Mouse (Mus musculus): ENCODE measurements around the gene Lipo2.
"Not testable (repeated sequence)": the region's sequence is repeated elsewhere in the genome, so short reads cannot be mapped to it uniquely, and the experiment has no call there.

Lipo2 gene

DNA sequence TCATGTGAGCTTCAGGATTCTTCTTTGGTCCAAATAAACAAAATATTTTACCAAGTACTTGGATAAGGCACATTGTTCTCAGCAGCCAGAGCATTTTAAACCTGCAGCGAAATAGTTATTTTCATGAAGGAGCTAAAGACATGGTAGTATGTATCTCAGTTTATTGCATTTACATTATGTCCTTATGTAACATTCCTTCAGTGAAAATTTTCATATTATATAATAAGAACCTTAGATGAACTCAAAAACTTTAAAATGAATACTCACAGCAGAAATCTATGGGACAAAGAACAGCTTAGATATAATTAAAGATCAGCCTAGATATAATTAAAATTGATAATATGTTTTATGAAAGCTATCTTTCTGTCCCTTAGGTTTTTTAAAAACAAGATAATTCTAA, at the start of gene Lipo2:
Gene Lipo2, minus strand, starts transcription at position 101 of the 400 bp plus-strand sequence.
- not testable (repeated sequence) for DNase-seq

DNA sequence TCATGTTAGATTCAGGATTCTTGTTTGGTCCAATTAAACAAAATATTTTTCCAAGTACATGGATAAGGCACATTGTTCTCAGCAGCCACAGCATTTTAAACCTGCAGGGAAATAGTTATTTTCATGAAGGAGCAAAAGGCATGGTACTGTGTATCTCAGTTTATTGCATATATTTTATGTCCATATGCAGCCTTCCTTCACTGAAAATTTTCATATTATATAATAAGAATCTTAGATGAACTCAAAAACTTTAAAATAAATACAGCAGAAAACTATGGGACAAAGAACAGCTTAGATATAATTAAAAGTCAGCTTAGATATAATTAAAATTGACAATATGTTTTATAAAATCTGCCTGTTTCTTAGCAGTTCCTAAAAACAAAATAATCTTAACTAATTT, 36.2 kb upstream of the Lipo2 start, which contains the start of gene Lipo1:
Gene Lipo1, minus strand, starts transcription at position 101 of the 400 bp plus-strand sequence.
- not testable (repeated sequence) for DNase-seq

DNA sequence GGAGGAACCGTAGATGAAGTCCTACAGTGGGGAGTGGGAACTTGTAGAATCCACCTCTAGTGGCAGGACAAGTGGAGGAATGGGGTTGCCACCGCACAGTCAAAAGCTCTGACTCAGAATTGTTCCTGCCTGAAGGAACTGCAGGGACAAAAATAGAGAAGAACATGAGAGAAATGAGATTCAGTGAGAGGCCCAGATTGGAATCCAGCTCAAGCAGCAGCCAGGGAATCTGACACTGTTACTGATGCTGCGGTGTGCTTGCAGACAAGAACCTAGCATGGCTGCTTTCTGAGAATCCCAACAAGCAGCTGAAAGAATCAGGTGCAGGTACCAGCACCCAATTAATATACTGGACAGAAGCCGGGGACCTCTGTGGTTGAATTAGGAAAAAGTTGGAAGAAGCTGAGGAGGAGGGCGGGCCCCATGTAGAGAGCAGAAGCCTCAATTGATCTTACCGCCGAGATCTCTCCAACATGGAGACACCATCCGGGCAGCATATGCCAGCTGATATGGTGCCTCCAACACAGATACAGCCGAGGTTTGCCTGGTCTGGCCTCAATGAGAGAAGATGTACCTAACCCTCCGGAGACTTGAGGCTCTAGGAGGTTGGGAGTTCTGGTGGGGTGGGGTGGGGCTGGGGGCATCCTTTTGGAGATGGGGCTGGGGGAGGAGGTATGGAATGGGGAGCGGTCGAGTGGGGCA, 35.6 kb upstream of the Lipo2 start:
- DNase-seq, result no peak

DNA sequence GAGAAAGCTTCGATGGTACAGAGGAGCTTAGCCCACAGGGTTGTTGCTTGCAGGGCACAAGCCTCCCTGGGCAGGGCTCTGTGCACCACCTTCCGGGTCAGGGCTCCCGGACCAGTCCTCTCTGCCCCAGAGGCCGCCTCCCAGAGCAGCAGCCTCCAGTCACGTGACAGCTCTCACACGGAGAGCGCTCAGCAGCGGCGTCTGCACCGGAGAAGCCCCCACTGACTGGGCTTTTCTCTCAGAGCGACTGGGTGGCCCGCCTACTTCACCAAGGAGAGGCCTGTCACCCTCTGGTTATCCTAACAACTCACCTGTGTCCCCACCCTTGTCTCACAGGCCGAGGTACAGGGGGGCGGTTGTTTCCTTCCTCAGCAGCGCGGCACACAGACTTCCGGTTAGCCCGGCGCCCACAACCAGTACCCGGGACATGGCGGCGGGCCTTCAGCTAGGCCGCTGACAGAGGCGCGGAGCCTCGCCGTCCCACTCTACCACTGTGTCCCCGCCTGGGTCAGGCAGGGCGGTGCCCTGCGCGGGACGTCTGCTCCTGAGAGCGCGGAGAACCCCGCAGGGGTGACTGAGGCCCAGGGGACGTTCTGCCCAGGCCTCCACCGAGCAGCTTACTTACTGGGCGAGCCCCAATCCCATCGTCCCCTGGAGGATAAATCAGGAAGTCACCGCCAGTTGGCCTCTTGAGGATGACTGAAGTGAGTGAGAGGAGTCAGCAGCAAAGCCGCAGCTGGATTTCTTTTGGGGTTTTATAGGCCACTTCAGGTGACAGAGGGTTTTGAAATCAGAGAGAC, 10.3 kb upstream of the Lipo2 start, which contains the start of gene Lipo3:
Gene Lipo3, minus strand, starts transcription at position 665 of the 800 bp plus-strand sequence.
- DNase-seq, result peak; percentile 17 to 35
